Mouse (Mus musculus) E14TG2a.4 (cell line): ENCODE results near the gene Smarcd2.

Experiments used
- CTCF ChIP-seq: conservative IDR thresholded peaks from 2 replicates; pipeline ENCODE4 v1.5.1; 2014; ENCODE audit warnings: low read length
- NANOG ChIP-seq: IDR thresholded peaks from 2 replicates; pipeline ENCODE4 v1.6.1; 2014; ENCODE audit warnings: borderline replicate concordance, low read length, mixed read lengths

GRCm38 (mm10) chr11:106266431-106266830, 6.3 kb downstream of the Smarcd2 start:
- TF ChIP-seq CTCF = no peak
- no peak for TF ChIP-seq NANOG
